10 mouse cellular contexts compared by ENCODE assay signal in the genomic region with DNA sequence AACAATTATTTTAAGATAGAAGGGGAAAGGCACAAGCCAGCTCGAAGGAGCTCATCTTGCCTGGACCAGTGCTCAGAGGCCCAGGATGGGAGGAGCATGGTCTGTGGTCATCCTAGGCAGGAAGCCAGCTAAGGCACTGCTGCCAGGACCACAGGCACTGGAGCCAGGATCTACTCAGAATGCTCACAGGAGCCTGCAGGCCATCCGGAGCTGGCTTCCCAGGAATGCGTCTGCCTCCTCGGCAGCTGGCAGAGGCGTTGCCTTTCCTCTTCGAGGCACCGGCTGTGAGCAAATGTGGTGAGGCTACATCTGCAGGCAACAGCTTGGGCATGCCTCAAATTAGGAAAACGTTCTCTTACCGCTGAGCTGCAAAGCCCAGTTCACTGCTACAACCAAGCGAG. TPM values are rescaled to one million over a fixed set of nuclear protein-coding genes. Genes with fewer than 3 reads are reported as not detected.
A peak's percentile ranks its signal among the peaks of the same experiment; 100 is the strongest.
DNase-seq lines count a peak whose midpoint lies in the region; ATAC-seq and TF ChIP-seq lines count a peak whose summit lies in the region.
"Had no signal": no experiment of that assay in that cellular context is flagged by ENCODE, and none has a peak within 500 bp of the region (broad histone marks: within the 10 kb centered on the region; RNA-seq: fewer than 3 reads in every experiment).

No protein-coding gene starts in this region.

- no peak for ATAC-seq in forebrain, embryonic 11.5 days (replicated peaks; ENCODE audit: low FRiP score)
- no peak for ATAC-seq in forebrain, embryonic 12.5 days (ENCODE audit: low FRiP score)
- peak; percentile 29; the same call in 1 of the 2 replicates for ATAC-seq in forebrain, embryonic 14.5 days
- ATAC-seq in heart, embryonic 14.5 days (ENCODE audit: insufficient number of reproducible peaks, insufficient read depth, low FRiP score, low read depth), result peak; percentile 85
- peak; percentile 54; the same call in 1 of the 2 replicates for ATAC-seq in midbrain, postnatal 0 days (ENCODE audit: low FRiP score)

- H3K27ac ChIP-seq in forebrain, embryonic 11.5 days (ENCODE audit: low read depth, low read length), result no peak overlapping the region
- no peak overlapping the region for H3K27ac ChIP-seq in forebrain, embryonic 12.5 days
- no peak overlapping the region for H3K27ac ChIP-seq in forebrain, embryonic 14.5 days (ENCODE audit: low read depth, low read length)
- peak overlapping the region; percentile 1 to 74; a peak in 3 of 4 replicates for H3K27ac ChIP-seq in heart, embryonic 14.5 days (replicated peaks in 1 of 2; ENCODE audit: control insufficient read depth in 1 of 2, insufficient read depth in 1 of 2, low read depth in 2 of 2, low read length in 2 of 2)
- no peak overlapping the region for H3K27ac ChIP-seq in midbrain, postnatal 0 days (ENCODE audit: low read depth, low read length)
- H3K27ac ChIP-seq: liver, embryonic 15.5 days had no signal

- no peaks in the 10 kb centered on the region for H3K36me3 ChIP-seq in forebrain, embryonic 11.5 days (ENCODE audit: control insufficient read depth, insufficient read depth, low read length)
- no peaks in the 10 kb centered on the region for H3K36me3 ChIP-seq in forebrain, embryonic 12.5 days (replicated peaks)
- no peaks in the 10 kb centered on the region for H3K36me3 ChIP-seq in forebrain, embryonic 14.5 days (ENCODE audit: control insufficient read depth, insufficient read depth, low read length)
- no peaks in the 10 kb centered on the region for H3K36me3 ChIP-seq in heart, embryonic 14.5 days (ENCODE audit: control insufficient read depth, insufficient read depth, low read length)
- no peaks in the 10 kb centered on the region for H3K36me3 ChIP-seq in midbrain, postnatal 0 days (ENCODE audit: insufficient read depth, low read length)
- H3K36me3 ChIP-seq: liver, embryonic 15.5 days had no signal

- H3K4me1 ChIP-seq in forebrain, embryonic 11.5 days (replicated peaks; ENCODE audit: control insufficient read depth, insufficient read depth, low read length), result no peaks in the 10 kb centered on the region
- no peaks in the 10 kb centered on the region for H3K4me1 ChIP-seq in forebrain, embryonic 12.5 days
- H3K4me1 ChIP-seq in forebrain, embryonic 14.5 days (ENCODE audit: control insufficient read depth, insufficient read depth, low read length), result no peaks in the 10 kb centered on the region
- H3K4me1 ChIP-seq in heart, embryonic 14.5 days (ENCODE audit: control insufficient read depth in 2 of 2, insufficient read depth in 2 of 2, low read length in 2 of 2), result peaks cover 10 to 11% of the 10 kb centered on the region in 2 experiments
- no peaks in the 10 kb centered on the region for H3K4me1 ChIP-seq in midbrain, postnatal 0 days (ENCODE audit: insufficient read depth, low read length)
- H3K4me1 ChIP-seq: liver, embryonic 15.5 days had no signal

- no peak overlapping the region for H3K9ac ChIP-seq in forebrain, embryonic 11.5 days (ENCODE audit: low read length)
- no peak overlapping the region for H3K9ac ChIP-seq in forebrain, embryonic 12.5 days
- no peak overlapping the region for H3K9ac ChIP-seq in forebrain, embryonic 14.5 days (ENCODE audit: low read length)
- H3K9ac ChIP-seq in heart, embryonic 14.5 days (ENCODE audit: low read length), result no peak overlapping the region
- H3K9ac ChIP-seq in midbrain, postnatal 0 days (replicated peaks; ENCODE audit: low read length, poor library complexity, severe bottlenecking), result no peak overlapping the region
- H3K9ac ChIP-seq: liver, embryonic 15.5 days had no signal

- H3K9me3 ChIP-seq in forebrain, embryonic 11.5 days (ENCODE audit: control insufficient read depth, low read length), result no peaks in the 10 kb centered on the region
- H3K9me3 ChIP-seq in forebrain, embryonic 12.5 days, result no peaks in the 10 kb centered on the region
- no peaks in the 10 kb centered on the region for H3K9me3 ChIP-seq in forebrain, embryonic 14.5 days (replicated peaks; ENCODE audit: control insufficient read depth, low read length)
- H3K9me3 ChIP-seq in heart, embryonic 14.5 days (ENCODE audit: control insufficient read depth, low read length), result no peaks in the 10 kb centered on the region
- no peaks in the 10 kb centered on the region for H3K9me3 ChIP-seq in midbrain, postnatal 0 days (ENCODE audit: low read length)
- H3K9me3 ChIP-seq: liver, embryonic 15.5 days had no signal

- WGBS in forebrain, embryonic 11.5 days, result 85% methylated on average over 10 of the region's 10 CpGs
- WGBS in forebrain, embryonic 12.5 days, result 74% methylated on average over 10 of the region's 10 CpGs
- WGBS in forebrain, embryonic 14.5 days, result 81% methylated on average over 10 of the region's 10 CpGs
- WGBS in heart, embryonic 14.5 days, result 9% methylated on average over 10 of the region's 10 CpGs
- WGBS in midbrain, postnatal 0 days, result 66% methylated on average over 10 of the region's 10 CpGs

- no peak overlapping the region for H3K4me3 ChIP-seq in forebrain, embryonic 11.5 days (ENCODE audit: low read depth, low read length)
- no peak overlapping the region for H3K4me3 ChIP-seq in forebrain, embryonic 12.5 days (replicated peaks)
- no peak overlapping the region for H3K4me3 ChIP-seq in forebrain, embryonic 14.5 days (ENCODE audit: low read depth, low read length)
- H3K4me3 ChIP-seq in heart, embryonic 14.5 days (ENCODE audit: control insufficient read depth in 1 of 2, insufficient read depth in 1 of 2, low read depth in 1 of 2, low read length in 2 of 2), result no peak overlapping the region; a peak in 1 of 4 replicates
- H3K4me3 ChIP-seq in midbrain, postnatal 0 days (ENCODE audit: low read depth, low read length), result no peak overlapping the region
- H3K4me3 ChIP-seq: liver, embryonic 15.5 days had no signal

- no peak overlapping the region for H3K4me2 ChIP-seq in forebrain, embryonic 11.5 days (ENCODE audit: low read depth, low read length, severe bottlenecking)
- no peak overlapping the region for H3K4me2 ChIP-seq in forebrain, embryonic 12.5 days
- H3K4me2 ChIP-seq in forebrain, embryonic 14.5 days (ENCODE audit: low read length), result no peak overlapping the region
- H3K4me2 ChIP-seq in heart, embryonic 14.5 days (ENCODE audit: low read length), result peak overlapping the region; percentile 28
- H3K4me2 ChIP-seq in midbrain, postnatal 0 days (ENCODE audit: low read depth, low read length, poor library complexity, severe bottlenecking), result no peak overlapping the region
- H3K4me2 ChIP-seq: liver, embryonic 15.5 days had no signal

- peak; percentile 50 for DNase-seq in forebrain, embryonic 11.5 days (ENCODE audit: low spot score)
- peak; percentile 81 for DNase-seq in adrenal gland, postnatal 10 days
- peak; percentile 52 for DNase-seq in forebrain, embryonic 14.5 days (ENCODE audit: low spot score)
- DNase-seq in layer of hippocampus, postnatal 36 days, result peak; percentile 61 to 71
- peak; percentile 84 for DNase-seq in midbrain, postnatal 0 days (ENCODE audit: low spot score)
- no peak for DNase-seq in spleen, postnatal 14 days (ENCODE audit: low spot score in 2 of 2)

- H3K27me3 ChIP-seq in forebrain, embryonic 11.5 days (ENCODE audit: control insufficient read depth, insufficient read depth, low read length), result no peaks in the 10 kb centered on the region
- no peaks in the 10 kb centered on the region for H3K27me3 ChIP-seq in forebrain, embryonic 12.5 days
- H3K27me3 ChIP-seq in forebrain, embryonic 14.5 days (replicated peaks; ENCODE audit: control insufficient read depth, insufficient read depth, low read length), result no peaks in the 10 kb centered on the region
- no peaks in the 10 kb centered on the region for H3K27me3 ChIP-seq in heart, embryonic 14.5 days (ENCODE audit: control insufficient read depth, insufficient read depth, low read length)
- H3K27me3 ChIP-seq in midbrain, postnatal 0 days (ENCODE audit: insufficient read depth, low read length), result no peaks in the 10 kb centered on the region
- H3K27me3 ChIP-seq: CH12.LX; liver, embryonic 15.5 days had no signal

- TF ChIP-seq CTCF in midbrain, postnatal 0 days (IDR thresholded peaks at IDR 0.05), result no peak

RNA-seq across cellular contexts. Expression of gene Hs6st1, which starts 37.8 kb away (rescaled TPM):
- 14.9 and 17.3 TPM in 2 replicates for polyA plus RNA-seq in forebrain, embryonic 11.5 days (2014; fragmentation: Nextera tagmentation; extraction: Ambion mirVana)
- polyA plus RNA-seq in forebrain, embryonic 12.5 days (2016; fragmentation: Nextera tagmentation; extraction: Ambion mirVana), result 5.1 and 8.4 TPM in 2 replicates
- 10 to 100 TPM; 56.2 to 62.9 TPM for total RNA-seq in adrenal gland, postnatal 10 days (2021)
- 10.2 and 10.6 TPM in 2 replicates for polyA plus RNA-seq in forebrain, embryonic 14.5 days (2014; fragmentation: Nextera tagmentation; extraction: Ambion mirVana)
- polyA plus RNA-seq in heart, embryonic 14.5 days (2014; fragmentation: Nextera tagmentation; extraction: Ambion mirVana), result 11.0 and 15.5 TPM in 2 replicates
- 10 to 100 TPM; 38.7 to 39.9 TPM for total RNA-seq in layer of hippocampus, postnatal 36 days (2021)
- total RNA-seq in midbrain, postnatal 0 days (2014; rRNA removed), result 89.8 and 104 TPM in 2 replicates
- 17.3 and 17.4 TPM in 2 replicates for polyA plus RNA-seq in midbrain, postnatal 0 days (2015; fragmentation: Nextera tagmentation; extraction: Ambion mirVana)

Comparison
In these comparisons a context has a peak if more than half of its experiments do, and no peak if none do; other contexts are left out.
1. ATAC-seq: peak in forebrain, embryonic 14.5 days (single experiment), heart, embryonic 14.5 days (single experiment) and midbrain, postnatal 0 days (single experiment); none in forebrain, embryonic 11.5 days (single experiment) and forebrain, embryonic 12.5 days (single experiment).
2. DNase-seq: peak in forebrain, embryonic 11.5 days (single experiment), adrenal gland, postnatal 10 days (single experiment), forebrain, embryonic 14.5 days (single experiment), layer of hippocampus, postnatal 36 days (2 of 2) and midbrain, postnatal 0 days (single experiment); none in spleen, postnatal 14 days (0 of 2).
3. H3K27ac ChIP-seq: peak in heart, embryonic 14.5 days (2 of 2); none in forebrain, embryonic 11.5 days (single experiment), forebrain, embryonic 12.5 days (single experiment), forebrain, embryonic 14.5 days (single experiment) and midbrain, postnatal 0 days (single experiment).